Mouse (Mus musculus) B cell, adult (primary cell): ENCODE measurements around the gene Nr2e1. TPM values are rescaled to one million over a fixed set of nuclear protein-coding genes. Genes with fewer than 3 reads are reported as not detected.

Experiments used
- total RNA-seq: library from RNA; stranded (reverse); gene quantifications from 4 replicates; pipeline ENCODE4 v1.2.4, GENCODE M21; 2023; ENCODE audit not compliant: inconsistent age

The Nr2e1 gene
- total RNA-seq, result not detected in 4 replicates

DNA sequence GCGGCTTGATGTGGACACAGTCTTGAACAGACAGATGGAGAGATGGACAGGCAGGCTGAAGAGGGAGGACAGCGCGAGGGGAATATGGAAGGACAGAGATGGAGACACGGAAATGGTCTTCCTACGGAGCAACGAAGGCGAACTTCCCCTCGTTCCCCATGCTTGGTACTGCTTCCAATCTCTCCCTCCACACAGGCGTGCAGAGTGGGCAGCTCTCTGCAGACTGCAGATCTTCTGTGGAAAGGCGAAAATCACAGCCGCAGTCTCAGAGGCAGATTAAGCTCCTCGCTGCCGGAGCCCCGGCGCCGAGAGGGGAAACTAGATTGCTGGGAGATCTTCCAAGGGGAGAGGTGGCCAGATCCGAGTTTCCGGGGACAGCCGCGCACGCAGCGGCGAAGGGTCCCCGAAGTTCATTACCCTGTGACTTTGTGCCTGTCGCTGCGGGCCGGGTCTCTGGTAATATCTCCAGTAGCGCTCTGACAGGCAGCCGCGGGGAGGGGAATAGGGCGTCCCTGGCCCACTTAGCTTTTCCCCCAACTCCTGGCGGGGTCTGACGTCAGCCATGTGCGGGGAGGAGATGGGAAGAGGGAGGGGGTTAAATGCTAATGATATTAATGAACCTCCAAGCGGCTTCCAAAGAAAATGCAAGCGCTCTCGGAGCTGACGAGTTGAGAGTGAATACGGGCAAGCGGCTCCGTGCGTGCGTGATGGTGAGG, at the start of gene Nr2e1, which contains the start of gene Ostm1:
Nr2e1 (minus strand) TSS at position 476 of the 716 bp plus-strand sequence.
Ostm1 (plus strand) TSS at position 666 of the 716 bp plus-strand sequence.

Other genes starting within 250 kb of the Nr2e1 start
- gene Afg1l, start 105.1 kb downstream of the Nr2e1 start, total RNA-seq, result 7.9 to 9.3 TPM (median 8.5 TPM) in 4 replicates
- gene Snx3, start 81.6 kb downstream of the Nr2e1 start, total RNA-seq, result 106 to 120 TPM (median 112 TPM) in 4 replicates
- 28.3 to 30.6 TPM (median 28.8 TPM) in 4 replicates for gene Ostm1, start 190 bp upstream of the Nr2e1 start, total RNA-seq
- 46.5 to 56.5 TPM (median 53.2 TPM) in 4 replicates for gene Sec63, start 177.9 kb upstream of the Nr2e1 start, total RNA-seq